Mouse (Mus musculus) kidney, embryonic 15.5 days (tissue): ENCODE data around the gene Rhbg. TPM values are rescaled to one million over a fixed set of nuclear protein-coding genes. Genes with fewer than 3 reads are reported as not detected.
A peak's percentile ranks its signal among the peaks of the same experiment; 100 is the strongest.

Experiments used
- ATAC-seq: fragments of 200-750 bp; cut with Nextera tagmentation; replicated peaks from 2 replicates; pipeline ENCODE4 v1.8.0; 2017; ENCODE audit warnings: moderate TSS enrichment; ENCODE audit not compliant: low FRiP score
- H3K27ac ChIP-seq: fragments of 300-500 bp; sonication (generic); 2 replicates; pipeline ENCODE4 v1.5.1; 2015; ENCODE audit warnings: mild to moderate bottlenecking, inconsistent platforms
- H3K27me3 ChIP-seq: fragments of 300-500 bp; sonication (generic); 2 replicates; pipeline ENCODE4 v1.6.1; 2015; ENCODE audit warnings: inconsistent platforms
- H3K36me3 ChIP-seq: fragments of 300-500 bp; sonication (generic); 2 replicates; pipeline ENCODE4 v1.6.1; 2015; ENCODE audit warnings: inconsistent platforms
- H3K4me1 ChIP-seq: fragments of 300-500 bp; sonication (generic); 2 replicates; pipeline ENCODE4 v1.6.1; 2015; ENCODE audit warnings: inconsistent platforms
- H3K4me2 ChIP-seq: fragments of 300-500 bp; sonication (generic); 2 replicates; pipeline ENCODE4 v1.6.1; 2015; ENCODE audit warnings: moderate library complexity, mild to moderate bottlenecking, inconsistent platforms
- H3K4me3 ChIP-seq: fragments of 300-500 bp; sonication (generic); replicated peaks from 2 replicates; pipeline ENCODE4 v1.5.1; 2015; ENCODE audit warnings: mild to moderate bottlenecking, inconsistent platforms
- H3K9ac ChIP-seq: fragments of 300-500 bp; sonication (generic); 2 replicates; pipeline ENCODE4 v1.6.1; 2015; ENCODE audit warnings: mild to moderate bottlenecking, inconsistent platforms
- H3K9me3 ChIP-seq: fragments of 300-500 bp; sonication (generic); replicated peaks from 2 replicates; pipeline ENCODE4 v1.6.1; 2016; ENCODE audit warnings: inconsistent platforms
- WGBS: fragments of 180-500 bp; shearing (Covaris S2); methylation state at CpG from one replicate; pipeline ENCODE4 v1.1.7; 2015; ENCODE audit warnings: mixed read lengths; 5-methylcytosine and 5-hydroxymethylcytosine counted together
- polyA plus RNA-seq: library from polyadenylated mRNA; unstranded; fragments of >200 nt; fragmentation: Nextera tagmentation; extraction: Ambion mirVana; gene quantifications from 2 replicates; pipeline ENCODE4 v1.2.1, GENCODE M21; 2015

Gene Rhbg
- polyA plus RNA-seq, 1 experiment from 2014 or later, result 6.6 TPM

- H3K9me3 ChIP-seq, result no peaks in the 10 kb centered on the region
- peaks cover 85% of the 10 kb centered on the region for H3K27me3 ChIP-seq
- ATAC-seq, result no peak
- H3K4me1 ChIP-seq, result peaks cover 22% of the 10 kb centered on the region
- 13% methylated on average over 3 of the region's 3 CpGs for WGBS
- no peak overlapping the region for H3K4me2 ChIP-seq
- H3K27ac ChIP-seq, result no peak overlapping the region
- H3K36me3 ChIP-seq, result no peaks in the 10 kb centered on the region
- no peak overlapping the region for H3K4me3 ChIP-seq
- H3K9ac ChIP-seq, result no peak overlapping the region
Observed at GRCm38 (mm10) chr3:88235216-88235615, 19.3 kb downstream of the Rhbg start.

- no peak overlapping the region for H3K9ac ChIP-seq
- no peak overlapping the region for H3K27ac ChIP-seq
- no peak for ATAC-seq
- H3K4me3 ChIP-seq, result no peak overlapping the region
- no peaks in the 10 kb centered on the region for H3K36me3 ChIP-seq
- no peak overlapping the region for H3K4me2 ChIP-seq
- H3K4me1 ChIP-seq, result peaks cover 29% of the 10 kb centered on the region
- peaks cover 84% of the 10 kb centered on the region for H3K27me3 ChIP-seq
- no peaks in the 10 kb centered on the region for H3K9me3 ChIP-seq
- 36% methylated on average over 8 of the region's 8 CpGs for WGBS
Observed at GRCm38 (mm10) chr3:88234041-88234440, 20.5 kb downstream of the Rhbg start.

GRCm38 (mm10) chr3:88232851-88233649 is 21.5 kb downstream of the Rhbg start:
- 26% methylated on average over 7 of the region's 7 CpGs for WGBS
- H3K27ac ChIP-seq, result no peak overlapping the region
- no peak overlapping the region for H3K9ac ChIP-seq
- H3K27me3 ChIP-seq, result peaks cover 76% of the 10 kb centered on the region
- no peaks in the 10 kb centered on the region for H3K9me3 ChIP-seq
- no peak overlapping the region for H3K4me3 ChIP-seq
- no peak for ATAC-seq
- peaks cover 30% of the 10 kb centered on the region for H3K4me1 ChIP-seq
- H3K4me2 ChIP-seq, result no peak overlapping the region
- H3K36me3 ChIP-seq, result no peaks in the 10 kb centered on the region

- Histone ChIP-seq H3K9ac (no peak overlapping the region), H3K4me1 (peaks cover 34% of the 10 kb centered on the region), H3K36me3 (no peaks in the 10 kb centered on the region), H3K4me3 (no peak overlapping the region), H3K27me3 (peaks cover 69% of the 10 kb centered on the region), H3K4me2 (no peak overlapping the region), H3K9me3 (no peaks in the 10 kb centered on the region), H3K27ac (no peak overlapping the region)
- no peak for ATAC-seq
- WGBS, result 43% methylated on average over 7 of the region's 7 CpGs
Observed at GRCm38 (mm10) chr3:88232301-88232702, 22.2 kb downstream of the Rhbg start.

- Histone ChIP-seq H3K4me3 (no peak overlapping the region), H3K4me2 (no peak overlapping the region), H3K9ac (no peak overlapping the region), H3K27me3 (peaks cover 57% of the 10 kb centered on the region), H3K9me3 (no peaks in the 10 kb centered on the region), H3K4me1 (peaks cover 34% of the 10 kb centered on the region), H3K27ac (no peak overlapping the region), H3K36me3 (no peaks in the 10 kb centered on the region)
- peak; percentile 47; the same call in 1 of the 2 replicates for ATAC-seq
- 47% methylated on average over 1 of the region's 1 CpGs for WGBS
Observed at GRCm38 (mm10) chr3:88231061-88231641, 23.4 kb downstream of the Rhbg start.

- WGBS, result 10% methylated on average over 17 of the region's 17 CpGs
- H3K9ac ChIP-seq, result no peak overlapping the region
- H3K27ac ChIP-seq, result no peak overlapping the region
- H3K4me3 ChIP-seq, result no peak overlapping the region
- no peaks in the 10 kb centered on the region for H3K36me3 ChIP-seq
- peaks cover 34% of the 10 kb centered on the region for H3K4me1 ChIP-seq
- ATAC-seq, result peak; percentile 49; the same call in 1 of the 2 replicates
- H3K27me3 ChIP-seq, result peaks cover 57% of the 10 kb centered on the region
- peak overlapping the region; percentile 1; the same call in 1 of the 2 replicates for H3K4me2 ChIP-seq
- no peaks in the 10 kb centered on the region for H3K9me3 ChIP-seq
Observed at GRCm38 (mm10) chr3:88230262-88231047, 24.1 kb downstream of the Rhbg start.

GRCm38 (mm10) chr3:88229526-88229925 is 25.0 kb downstream of the Rhbg start:
- H3K9me3 ChIP-seq, result no peaks in the 10 kb centered on the region
- no peaks in the 10 kb centered on the region for H3K36me3 ChIP-seq
- peaks cover 34% of the 10 kb centered on the region for H3K4me1 ChIP-seq
- ATAC-seq, result no peak
- H3K4me3 ChIP-seq, result no peak overlapping the region
- no peak overlapping the region for H3K4me2 ChIP-seq
- H3K27ac ChIP-seq, result no peak overlapping the region
- 80% methylated on average over 6 of the region's 6 CpGs for WGBS
- no peak overlapping the region for H3K9ac ChIP-seq
- peaks cover 56% of the 10 kb centered on the region for H3K27me3 ChIP-seq

GRCm38 (mm10) chr3:88228906-88229305 is 25.6 kb downstream of the Rhbg start:
- no peak overlapping the region for H3K9ac ChIP-seq
- no peak for ATAC-seq
- no peak overlapping the region for H3K27ac ChIP-seq
- H3K4me2 ChIP-seq, result no peak overlapping the region
- no peaks in the 10 kb centered on the region for H3K9me3 ChIP-seq
- peaks cover 59% of the 10 kb centered on the region for H3K27me3 ChIP-seq
- H3K36me3 ChIP-seq, result no peaks in the 10 kb centered on the region
- WGBS, result 34% methylated on average over 4 of the region's 4 CpGs
- peaks cover 31% of the 10 kb centered on the region for H3K4me1 ChIP-seq
- no peak overlapping the region for H3K4me3 ChIP-seq

GRCm38 (mm10) chr3:88227976-88228375 is 26.5 kb downstream of the Rhbg start:
- Histone ChIP-seq H3K27ac (no peak overlapping the region), H3K4me1 (peaks cover 30% of the 10 kb centered on the region), H3K36me3 (no peaks in the 10 kb centered on the region), H3K27me3 (peaks cover 59% of the 10 kb centered on the region), H3K9me3 (no peaks in the 10 kb centered on the region), H3K4me3 (no peak overlapping the region), H3K9ac (no peak overlapping the region), H3K4me2 (no peak overlapping the region)
- WGBS, result 38% methylated on average over 6 of the region's 6 CpGs
- no peak for ATAC-seq

- WGBS, result 32% methylated on average over 4 of the region's 4 CpGs
- H3K4me2 ChIP-seq, result no peak overlapping the region
- no peak overlapping the region for H3K9ac ChIP-seq
- H3K4me1 ChIP-seq, result peaks cover 28% of the 10 kb centered on the region
- no peak for ATAC-seq
- no peak overlapping the region for H3K27ac ChIP-seq
- H3K27me3 ChIP-seq, result peaks cover 60% of the 10 kb centered on the region
- H3K4me3 ChIP-seq, result no peak overlapping the region
- no peaks in the 10 kb centered on the region for H3K36me3 ChIP-seq
- no peaks in the 10 kb centered on the region for H3K9me3 ChIP-seq
Observed at GRCm38 (mm10) chr3:88227260-88227659, 27.2 kb downstream of the Rhbg start.

GRCm38 (mm10) chr3:88226101-88226845 is 28.2 kb downstream of the Rhbg start:
- no peak for ATAC-seq
- no peak overlapping the region for H3K4me2 ChIP-seq
- H3K4me3 ChIP-seq, result no peak overlapping the region
- peaks cover 22% of the 10 kb centered on the region for H3K4me1 ChIP-seq
- no peak overlapping the region for H3K27ac ChIP-seq
- H3K36me3 ChIP-seq, result no peaks in the 10 kb centered on the region
- no peaks in the 10 kb centered on the region for H3K9me3 ChIP-seq
- peaks cover 60% of the 10 kb centered on the region for H3K27me3 ChIP-seq
- H3K9ac ChIP-seq, result no peak overlapping the region
- WGBS, result 89% methylated on average over 10 of the region's 10 CpGs
